Mouse (Mus musculus): Measurements from ENCODE around the gene Tuba4a.

GRCm38 (mm10) chr1:75231664-75232152, 12.0 kb upstream of the Tuba4a start, which contains the start of gene A630095N17Rik:
- TF ChIP-seq POLR2A (IDR thresholded peaks at IDR 0.05; ENCODE audit: borderline replicate concordance, insufficient read depth, low read length) (no peak), CTCF (IDR thresholded peaks at IDR 0.05; ENCODE audit: borderline replicate concordance, insufficient read depth, low read depth, low read length) (no peak)
